Mouse (Mus musculus) thymus, adult 2 months (tissue): ENCODE measurements around the gene Rxra. TPM values are rescaled to one million over a fixed set of nuclear protein-coding genes. Genes with fewer than 3 reads are reported as not detected.

Source experiments
- DNase-seq: peaks from one replicate; pipeline ENCODE4 v3.0.0; 2021
- H3K27ac ChIP-seq: fragments of 200-500 bp; 2 replicates; pipeline ENCODE4 v1.5.1; 2012; ENCODE audit warnings: low read length, control low read depth; ENCODE audit not compliant: control insufficient read depth, insufficient read depth
- H3K27me3 ChIP-seq: fragments of 200-500 bp; 2 replicates; pipeline ENCODE4 v1.6.1; 2012; ENCODE audit warnings: mild to moderate bottlenecking, low read length, moderate library complexity, mixed read lengths; ENCODE audit not compliant: control insufficient read depth, insufficient read depth
- H3K36me3 ChIP-seq: fragments of 200-500 bp; 2 replicates; pipeline ENCODE4 v1.6.1; 2012; ENCODE audit warnings: mild to moderate bottlenecking, low read length, moderate library complexity; ENCODE audit not compliant: control insufficient read depth, insufficient read depth
- H3K4me1 ChIP-seq: fragments of 200-500 bp; replicated peaks from 2 replicates; pipeline ENCODE4 v1.6.1; 2012; ENCODE audit warnings: low read length; ENCODE audit not compliant: control insufficient read depth, insufficient read depth
- H3K4me3 ChIP-seq: fragments of 200-500 bp; 2 replicates; pipeline ENCODE4 v1.5.1; 2012; ENCODE audit warnings: mild to moderate bottlenecking, low read length, control low read depth, moderate library complexity; ENCODE audit not compliant: control insufficient read depth, insufficient read depth
- CTCF ChIP-seq: fragments of 200-500 bp; IDR thresholded peaks from 2 replicates; pipeline ENCODE4 v1.5.1; 2012; ENCODE audit warnings: mild to moderate bottlenecking, control low read depth, low read length, moderate library complexity, borderline replicate concordance; ENCODE audit not compliant: control insufficient read depth, poor library complexity, insufficient read depth; ENCODE audit errors: extremely low read depth
- POLR2A ChIP-seq: fragments of 200-500 bp; IDR thresholded peaks from 2 replicates; pipeline ENCODE4 v1.6.1; 2012; ENCODE audit warnings: mild to moderate bottlenecking, low read length, control low read depth, moderate library complexity; ENCODE audit not compliant: control insufficient read depth, poor library complexity, insufficient read depth; ENCODE audit errors: extremely low read depth
- WGBS: fragments of 180-500 bp; shearing (Covaris S2); methylation state at CpG from one replicate; pipeline ENCODE4 v1.1.7; 2018; 5-methylcytosine and 5-hydroxymethylcytosine counted together
- polyA plus RNA-seq: library from polyadenylated mRNA; depleted of rRNA; stranded (reverse); fragments of >200 nt; gene quantifications from 2 replicates; pipeline ENCODE4 v1.2.3, GENCODE M21; 2012

The Rxra gene
- polyA plus RNA-seq, 1 experiment: 40.3 TPM

DNA sequence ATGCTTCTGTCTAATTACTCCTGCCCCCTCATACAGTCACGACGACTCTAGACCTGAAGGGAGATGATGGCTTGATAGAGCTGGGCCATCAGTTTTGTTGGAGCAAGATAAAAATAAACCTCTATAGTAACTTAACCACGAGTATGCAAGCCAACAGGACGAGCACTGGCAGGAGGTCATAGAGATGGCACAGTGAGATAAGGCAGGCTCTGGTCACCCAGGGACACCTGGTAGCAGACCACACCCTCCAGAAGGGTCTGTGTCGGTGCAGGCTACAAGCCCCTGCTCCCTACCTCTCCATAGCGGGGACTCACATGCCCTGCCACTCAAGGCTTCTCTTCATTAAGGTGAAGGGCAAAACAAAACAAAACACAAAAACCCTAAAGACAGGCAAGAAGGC is 102.0 kb downstream of the Rxra start:
- Histone ChIP-seq H3K4me3 (no peak overlapping the region), H3K27me3 (no peaks in the 10 kb centered on the region), H3K27ac (no peak overlapping the region), H3K36me3 (no peaks in the 10 kb centered on the region), H3K4me1 (no peaks in the 10 kb centered on the region)
- no peak for DNase-seq
- WGBS: 36% methylated on average over 6 of the region's 6 CpGs
- TF ChIP-seq POLR2A: no peak

DNA sequence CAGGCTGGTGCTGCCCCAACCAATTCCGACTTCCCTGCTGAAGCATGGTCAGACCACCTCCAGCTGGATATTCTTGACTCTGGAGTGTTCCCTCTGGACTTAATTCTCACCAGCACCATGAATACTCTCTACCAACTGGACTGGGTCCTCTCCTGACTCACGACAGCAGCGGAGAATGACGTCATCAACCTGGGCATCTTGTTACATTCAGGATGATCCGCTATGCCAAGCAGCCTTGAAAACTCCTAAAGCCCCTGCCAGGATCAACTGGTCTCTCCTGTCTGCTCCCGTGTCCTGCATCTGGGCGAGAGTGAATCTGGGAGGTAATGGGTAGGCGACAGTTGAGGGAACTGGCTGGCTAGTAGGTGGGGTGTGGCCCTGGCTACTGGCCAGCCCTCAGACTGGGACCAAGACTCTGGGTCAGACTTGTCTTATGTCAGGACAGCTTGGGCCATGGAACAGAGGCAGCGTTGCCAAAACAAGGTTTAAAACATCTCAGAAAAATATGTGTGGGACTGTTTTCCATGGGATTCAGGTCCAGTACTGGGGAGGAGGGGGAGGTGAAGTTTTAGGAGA is 103.1 kb downstream of the Rxra start:
- no peaks in the 10 kb centered on the region for H3K36me3 ChIP-seq
- DNase-seq: no peak
- TF ChIP-seq POLR2A: no peak
- no peak for TF ChIP-seq CTCF
- no peak overlapping the region for H3K27ac ChIP-seq
- H3K27me3 ChIP-seq: no peaks in the 10 kb centered on the region
- WGBS: 90% methylated on average over 9 of the region's 9 CpGs
- H3K4me1 ChIP-seq: no peaks in the 10 kb centered on the region
- no peak overlapping the region for H3K4me3 ChIP-seq

DNA sequence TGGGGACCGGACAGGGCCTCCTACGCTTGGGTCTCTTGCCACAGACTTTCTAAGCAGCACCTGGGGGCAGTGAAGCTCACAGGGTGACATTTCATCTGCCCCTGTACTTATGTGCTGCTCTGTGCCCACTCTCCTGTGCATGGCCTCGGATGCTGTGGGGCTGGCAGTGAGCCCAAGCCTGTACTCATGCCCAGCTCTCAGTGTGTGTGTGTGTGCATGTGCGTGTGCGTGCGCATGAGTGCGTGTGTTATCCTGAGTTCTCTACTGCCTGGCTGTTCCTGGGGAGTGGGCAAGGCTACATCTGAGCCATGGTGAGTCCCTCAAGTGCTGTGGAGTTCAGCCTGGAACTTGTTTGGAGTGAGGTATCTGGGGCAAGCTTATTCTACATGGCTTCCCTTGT is 103.9 kb downstream of the Rxra start:
- 97% methylated on average over 7 of the region's 7 CpGs for WGBS
- Histone ChIP-seq H3K4me3 (no peak overlapping the region), H3K27me3 (no peaks in the 10 kb centered on the region), H3K4me1 (no peaks in the 10 kb centered on the region), H3K36me3 (no peaks in the 10 kb centered on the region), H3K27ac (no peak overlapping the region)
- TF ChIP-seq CTCF (no peak), POLR2A (no peak)
- DNase-seq: no peak

DNA sequence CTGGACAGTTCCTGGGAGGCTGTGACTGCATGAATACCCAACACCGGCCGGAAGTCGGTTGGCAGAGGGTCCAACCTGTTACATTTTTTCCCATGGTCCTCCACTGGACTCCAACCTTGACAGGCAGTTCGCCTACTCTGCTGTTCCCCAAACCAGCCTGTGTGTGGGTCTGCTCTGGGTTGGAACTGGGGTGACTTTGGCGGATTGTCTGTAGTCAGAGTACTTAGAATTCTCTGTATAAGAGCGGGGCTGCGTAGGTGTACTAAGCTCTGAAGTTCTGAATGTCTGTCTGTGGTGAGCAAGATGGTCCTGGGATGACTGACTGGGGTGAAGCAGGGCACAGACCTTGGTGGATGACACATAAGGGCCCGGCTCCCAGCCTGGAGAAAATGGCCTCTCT is 109.1 kb downstream of the Rxra start:
- Histone ChIP-seq H3K27me3 (no peaks in the 10 kb centered on the region), H3K4me3 (no peak overlapping the region), H3K36me3 (no peaks in the 10 kb centered on the region), H3K4me1 (no peaks in the 10 kb centered on the region), H3K27ac (no peak overlapping the region)
- TF ChIP-seq CTCF (no peak), POLR2A (no peak)
- WGBS: 95% methylated on average over 8 of the region's 8 CpGs
- no peak for DNase-seq

DNA sequence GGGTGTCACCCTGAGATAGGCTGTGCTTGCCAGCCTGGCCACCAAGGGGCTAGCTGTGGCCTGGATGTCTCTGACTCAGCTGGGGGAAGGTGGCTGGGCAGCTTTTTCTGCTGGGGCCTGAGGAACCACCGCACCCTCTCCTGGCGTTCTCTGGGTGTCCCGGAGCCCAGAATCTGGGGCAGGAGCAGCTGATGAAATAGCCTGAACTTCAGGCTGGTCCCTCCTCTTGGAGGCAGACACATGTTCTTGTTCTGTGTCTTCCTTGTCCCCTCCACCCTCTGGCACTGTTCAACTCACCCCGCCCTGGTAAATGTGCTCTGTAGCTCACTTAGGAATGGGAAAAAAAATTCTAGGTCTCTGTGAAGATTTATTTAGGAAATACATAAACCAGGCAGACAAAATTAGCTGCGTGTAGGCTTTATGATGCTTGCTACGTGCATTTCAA is 109.8 kb downstream of the Rxra start:
- H3K27me3 ChIP-seq: no peaks in the 10 kb centered on the region
- WGBS: 90% methylated on average over 6 of the region's 6 CpGs
- H3K27ac ChIP-seq: no peak overlapping the region
- no peaks in the 10 kb centered on the region for H3K4me1 ChIP-seq
- no peak overlapping the region for H3K4me3 ChIP-seq
- TF ChIP-seq CTCF (no peak), POLR2A (no peak)
- no peaks in the 10 kb centered on the region for H3K36me3 ChIP-seq
- no peak for DNase-seq

DNA sequence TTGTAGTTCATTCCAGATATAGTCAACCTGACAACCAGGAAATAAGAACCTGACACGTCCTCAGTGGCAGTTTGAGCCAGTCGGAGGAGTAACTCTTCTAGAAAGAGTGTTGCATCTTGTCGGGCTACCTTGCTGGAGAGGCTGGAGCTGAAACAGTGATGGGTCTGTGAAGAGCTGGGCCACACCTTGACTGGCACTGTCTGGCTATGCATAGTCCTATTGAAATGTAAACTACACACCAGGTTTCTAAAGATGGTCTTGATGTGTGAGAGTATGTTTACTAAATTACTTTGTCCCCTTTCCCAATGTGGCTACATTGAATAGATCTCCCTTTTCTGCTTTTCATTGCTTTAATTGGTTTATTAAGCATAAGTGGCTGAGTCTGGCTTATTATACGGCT is 115.3 kb downstream of the Rxra start:
- Histone ChIP-seq H3K27ac (no peak overlapping the region), H3K27me3 (no peaks in the 10 kb centered on the region), H3K4me3 (no peak overlapping the region), H3K4me1 (no peaks in the 10 kb centered on the region), H3K36me3 (no peaks in the 10 kb centered on the region)
- no peak for DNase-seq
- WGBS: 86% methylated on average over 4 of the region's 4 CpGs
- TF ChIP-seq CTCF: no peak
- no peak for TF ChIP-seq POLR2A

DNA sequence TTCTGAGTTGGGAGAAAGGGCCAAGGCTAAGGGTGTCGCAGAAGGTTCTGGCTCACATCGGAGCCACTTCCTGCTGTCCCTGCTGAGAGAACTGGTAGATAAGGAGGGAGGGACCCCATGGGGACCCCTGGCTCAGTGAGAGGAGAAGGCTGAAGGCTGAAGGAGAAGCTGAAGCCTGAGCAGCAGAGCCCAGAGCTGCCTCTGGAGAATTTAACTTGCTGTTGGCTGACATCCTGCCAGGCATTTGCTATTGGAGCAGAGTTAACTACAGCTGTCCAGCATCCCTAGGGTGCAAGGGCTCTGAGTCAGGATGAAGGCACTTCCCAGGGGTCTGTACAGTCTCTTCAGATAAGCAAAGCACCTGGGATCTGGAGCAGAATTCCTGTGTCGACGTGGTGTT is 122.8 kb downstream of the Rxra start:
- DNase-seq: no peak
- WGBS: 79% methylated on average over 4 of the region's 4 CpGs
- no peaks in the 10 kb centered on the region for H3K4me1 ChIP-seq
- no peaks in the 10 kb centered on the region for H3K36me3 ChIP-seq
- H3K27me3 ChIP-seq: no peaks in the 10 kb centered on the region
- no peak overlapping the region for H3K27ac ChIP-seq
- TF ChIP-seq CTCF: no peak
- H3K4me3 ChIP-seq: no peak overlapping the region
